Mouse (Mus musculus) liver, embryonic 14.5 days (tissue): ENCODE measurements around the gene Keap1.

Experiments used
- CTCF ChIP-seq: IDR thresholded peaks from 2 replicates; pipeline ENCODE4 v1.5.1; 2016; ENCODE audit warnings: antibody characterized with exemption, low read depth, control low read depth
- EP300 ChIP-seq: IDR thresholded peaks from 2 replicates; pipeline ENCODE4 v1.6.1; 2016; ENCODE audit warnings: antibody characterized with exemption, low read depth

DNA sequence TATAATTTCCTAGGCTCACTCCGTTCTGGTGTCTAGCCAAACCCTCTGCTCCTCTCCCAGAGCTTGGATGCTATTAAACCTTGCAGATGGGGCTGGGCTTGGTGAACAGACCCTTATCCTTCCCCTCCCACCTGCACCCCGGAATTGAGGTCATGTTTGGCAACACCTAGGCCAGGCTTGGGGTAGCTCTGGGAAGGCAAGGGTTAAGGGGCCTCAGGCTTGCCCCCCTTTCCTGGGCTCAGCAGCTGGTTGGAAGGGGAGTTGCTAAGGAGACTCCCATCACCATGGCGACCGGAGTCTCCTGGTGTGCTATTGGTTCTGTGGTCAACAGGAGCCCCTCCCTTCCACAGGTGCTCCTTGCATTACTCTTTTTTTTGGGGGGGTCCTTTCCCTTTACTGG is 41.2 kb downstream of the Keap1 start:
- no peak for TF ChIP-seq EP300
- TF ChIP-seq CTCF = no peak
